Mouse (Mus musculus) embryonic facial prominence, embryonic 14.5 days (tissue): Measurements from ENCODE around the gene Hdac7. TPM values are rescaled to one million over a fixed set of nuclear protein-coding genes. Genes with fewer than 3 reads are reported as not detected.

ENCODE experiments used
- ATAC-seq: fragments of 200-750 bp; cut with Nextera tagmentation; 2 replicates; pipeline ENCODE4 v1.8.0; 2017; ENCODE audit warnings: low read depth, moderate number of reproducible peaks, moderate TSS enrichment
- DNase-seq: peaks from one replicate; pipeline ENCODE4 v3.0.0-alpha.2; 2015; ENCODE audit warnings: low spot score
- H3K27ac ChIP-seq: fragments of 300-500 bp; sonication (generic); replicated peaks from 2 replicates; pipeline ENCODE4 v1.5.1; 2014; ENCODE audit warnings: low read depth, mild to moderate bottlenecking, low read length, moderate library complexity
- H3K27me3 ChIP-seq: fragments of 300-500 bp; sonication (generic); replicated peaks from 2 replicates; pipeline ENCODE4 v1.6.1; 2014; ENCODE audit warnings: low read length; ENCODE audit not compliant: control insufficient read depth, insufficient read depth
- H3K36me3 ChIP-seq: fragments of 300-500 bp; sonication (generic); 2 replicates; pipeline ENCODE4 v1.6.1; 2014; ENCODE audit warnings: low read length, mixed read lengths; ENCODE audit not compliant: control insufficient read depth, insufficient read depth
- H3K4me1 ChIP-seq: fragments of 300-500 bp; sonication (generic); 2 replicates; pipeline ENCODE4 v1.6.1; 2014; ENCODE audit warnings: antibody characterized with exemption, low read length; ENCODE audit not compliant: control insufficient read depth, insufficient read depth
- H3K4me2 ChIP-seq: fragments of 300-500 bp; sonication (generic); 2 replicates; pipeline ENCODE4 v1.6.1; 2014; ENCODE audit warnings: low read depth, mild to moderate bottlenecking, low read length, moderate library complexity, mixed read lengths
- H3K4me3 ChIP-seq: fragments of 300-500 bp; sonication (generic); 2 replicates; pipeline ENCODE4 v1.5.1; 2014; ENCODE audit warnings: low read depth, mild to moderate bottlenecking, low read length
- H3K9ac ChIP-seq: fragments of 300-500 bp; sonication (generic); 2 replicates; pipeline ENCODE4 v1.6.1; 2014; ENCODE audit warnings: low read depth, mild to moderate bottlenecking, low read length, moderate library complexity, mixed read lengths
- H3K9me3 ChIP-seq: fragments of 300-500 bp; sonication (generic); 2 replicates; pipeline ENCODE4 v1.6.1; 2016; ENCODE audit warnings: low read length; ENCODE audit not compliant: control insufficient read depth
- WGBS: fragments of 180-500 bp; shearing (Covaris S2); extraction: QIAGEN DNeasy Blood & Tissue Kit; methylation state at CpG from one replicate; pipeline ENCODE4 v1.1.7; 2014; 5-methylcytosine and 5-hydroxymethylcytosine counted together
- polyA plus RNA-seq: library from polyadenylated mRNA; unstranded; fragments of >200 nt; fragmentation: Nextera tagmentation; extraction: Ambion mirVana; gene quantifications from 2 replicates; pipeline ENCODE4 v1.2.1, GENCODE M21; 2014

The Hdac7 gene
- polyA plus RNA-seq, 1 experiment from 2014 or later: 30.8 TPM

GRCm38 (mm10) chr15:97827401-97827800, 16.9 kb downstream of the Hdac7 start:
- Histone ChIP-seq H3K27ac (no peak overlapping the region), H3K4me2 (no peak overlapping the region), H3K4me1 (peaks cover 66% of the 10 kb centered on the region), H3K27me3 (no peaks in the 10 kb centered on the region), H3K36me3 (no peaks in the 10 kb centered on the region), H3K9me3 (no peaks in the 10 kb centered on the region), H3K9ac (no peak overlapping the region), H3K4me3 (no peak overlapping the region)
- 80% methylated on average over 8 of the region's 8 CpGs for WGBS
- DNase-seq (no peak), ATAC-seq (no peak)

- ATAC-seq (no peak), DNase-seq (no peak)
- H3K36me3 ChIP-seq: no peaks in the 10 kb centered on the region
- no peaks in the 10 kb centered on the region for H3K9me3 ChIP-seq
- H3K9ac ChIP-seq: no peak overlapping the region
- WGBS: 75% methylated on average over 5 of the region's 5 CpGs
- H3K4me3 ChIP-seq: no peak overlapping the region
- H3K27ac ChIP-seq: no peak overlapping the region
- H3K4me1 ChIP-seq: peaks cover 65% of the 10 kb centered on the region
- no peak overlapping the region for H3K4me2 ChIP-seq
- H3K27me3 ChIP-seq: no peaks in the 10 kb centered on the region
Measured at GRCm38 (mm10) chr15:97826588-97827261, 17.6 kb downstream of the Hdac7 start.

DNA sequence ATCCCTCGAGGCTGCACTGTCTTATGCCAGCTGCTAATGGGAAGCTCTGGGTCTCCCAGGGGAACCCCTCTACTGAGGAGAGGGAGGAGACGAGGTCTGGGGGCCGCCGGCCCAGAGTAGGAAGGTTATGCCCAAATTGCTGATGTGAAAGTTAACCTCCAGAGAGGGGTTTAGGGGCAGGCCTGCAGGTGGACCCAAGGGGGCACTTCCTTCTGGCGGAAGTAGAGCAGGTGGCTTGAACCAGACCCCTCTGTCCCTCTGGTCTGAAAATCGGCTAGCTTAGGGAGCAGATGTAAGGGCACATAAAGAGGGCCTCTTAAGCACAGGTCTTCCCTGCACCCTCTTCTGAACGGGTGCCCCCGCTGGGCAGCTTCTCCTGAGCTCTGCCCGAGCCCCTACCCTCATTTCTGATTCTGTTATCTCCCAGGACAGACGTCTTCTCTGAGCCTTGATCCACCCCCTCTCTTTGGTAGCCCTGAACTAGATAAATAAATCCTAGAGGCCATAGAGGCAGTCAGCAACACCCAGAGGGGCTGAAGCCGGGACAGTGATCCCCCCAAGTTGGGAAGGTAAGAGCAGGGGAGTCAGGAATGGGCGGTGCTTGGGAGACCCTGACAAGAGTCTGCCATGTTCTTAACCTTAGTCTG, 18.2 kb downstream of the Hdac7 start:
- no peak for ATAC-seq
- H3K4me1 ChIP-seq: peaks cover 72% of the 10 kb centered on the region
- H3K9me3 ChIP-seq: no peaks in the 10 kb centered on the region
- H3K4me2 ChIP-seq: peak overlapping the region; percentile 55
- DNase-seq: no peak
- peak overlapping the region; percentile 29; the same call in 1 of the 2 replicates for H3K4me3 ChIP-seq
- H3K9ac ChIP-seq: peak overlapping the region; percentile 47; the same call in 1 of the 2 replicates
- H3K27me3 ChIP-seq: no peaks in the 10 kb centered on the region
- peak overlapping the region; percentile 83 for H3K27ac ChIP-seq
- H3K36me3 ChIP-seq: 0 out of 2 replicates have a peak, but pooled peaks cover 1% of the 10 kb centered on the region
- 47% methylated on average over 12 of the region's 12 CpGs for WGBS

DNA sequence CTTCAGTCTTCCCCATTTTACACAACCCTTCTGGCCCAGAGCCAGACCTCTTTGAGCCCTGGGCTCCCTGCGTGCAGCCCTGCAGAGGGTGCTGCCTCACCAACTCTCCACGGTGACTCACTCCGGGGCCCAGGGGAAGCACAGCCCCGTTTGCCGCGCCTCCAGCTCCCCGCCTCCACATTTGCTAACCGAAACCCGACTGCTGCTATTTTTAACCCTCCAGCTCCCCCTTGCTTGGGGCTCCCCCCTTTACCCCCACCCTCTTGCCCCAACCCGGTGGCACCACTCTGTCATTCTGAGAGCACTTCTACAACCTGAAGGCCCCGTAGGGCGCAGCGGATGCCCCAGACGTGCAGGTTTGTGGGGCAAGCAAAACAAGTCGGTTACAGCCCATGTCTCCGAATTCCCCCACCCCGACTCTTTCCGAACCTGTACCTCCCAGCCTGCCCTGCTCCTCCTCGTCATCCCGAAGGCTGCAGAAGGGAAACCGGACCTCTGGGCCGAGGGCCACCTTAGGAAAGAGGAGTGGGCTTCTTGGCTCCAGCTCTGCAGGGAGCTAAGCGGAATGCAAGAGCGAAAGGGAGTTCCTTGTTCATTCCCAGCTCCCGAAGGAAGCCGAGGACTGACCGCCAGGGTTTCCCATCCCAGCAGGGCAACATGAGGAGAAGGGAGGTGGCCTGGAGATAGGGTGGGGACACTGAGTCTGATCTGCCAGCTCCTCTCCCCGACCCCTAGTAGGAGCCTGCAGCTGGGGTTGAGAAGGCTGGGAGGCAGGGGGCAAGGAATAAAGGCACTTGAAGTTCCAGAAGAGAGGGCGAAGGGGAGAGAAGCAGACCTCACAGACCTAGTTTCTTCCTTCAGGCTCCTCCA, 19.0 kb downstream of the Hdac7 start:
- peak overlapping the region; percentile 55 for H3K4me2 ChIP-seq
- DNase-seq (peak; percentile 93), ATAC-seq (peak; percentile 85)
- peak overlapping the region; percentile 47 for H3K9ac ChIP-seq
- peak overlapping the region; percentile 83 for H3K27ac ChIP-seq
- 7% methylated on average over 29 of the region's 29 CpGs for WGBS
- H3K27me3 ChIP-seq: no peaks in the 10 kb centered on the region
- H3K4me3 ChIP-seq: peak overlapping the region; percentile 29
- H3K9me3 ChIP-seq: no peaks in the 10 kb centered on the region
- H3K36me3 ChIP-seq: peaks cover 9% of the 10 kb centered on the region; the same call in 1 of the 2 replicates
- H3K4me1 ChIP-seq: peaks cover 76% of the 10 kb centered on the region

DNA sequence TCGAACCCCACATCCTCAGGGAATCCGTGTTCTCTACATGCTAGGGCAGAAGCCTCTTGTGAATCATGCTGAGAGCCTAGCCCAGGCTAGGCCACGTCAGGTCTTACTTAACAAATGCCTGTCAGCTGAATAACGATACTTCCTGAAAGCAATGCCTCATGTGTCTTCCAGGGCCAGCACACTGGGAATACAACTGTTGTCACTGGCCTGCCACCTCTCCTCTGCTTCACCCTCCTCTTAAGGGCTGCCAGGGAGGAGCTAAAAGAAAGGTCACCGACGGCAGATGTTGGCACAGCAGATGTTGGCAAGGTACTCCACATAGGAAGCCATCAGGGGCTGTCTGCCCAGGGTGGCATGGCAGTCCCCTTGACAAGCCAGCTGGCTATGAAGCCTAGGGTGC, 20.3 kb downstream of the Hdac7 start:
- DNase-seq (no peak), ATAC-seq (no peak)
- Histone ChIP-seq H3K4me2 (no peak overlapping the region), H3K9ac (no peak overlapping the region), H3K27ac (no peak overlapping the region), H3K27me3 (no peaks in the 10 kb centered on the region), H3K4me1 (peaks cover 64% of the 10 kb centered on the region), H3K4me3 (no peak overlapping the region), H3K9me3 (no peaks in the 10 kb centered on the region), H3K36me3 (peaks cover 9% of the 10 kb centered on the region; the same call in 1 of the 2 replicates)
- 77% methylated on average over 6 of the region's 6 CpGs for WGBS

- WGBS: 80% methylated on average over 12 of the region's 12 CpGs
- no peak overlapping the region for H3K27ac ChIP-seq
- no peak overlapping the region for H3K4me3 ChIP-seq
- no peaks in the 10 kb centered on the region for H3K9me3 ChIP-seq
- no peak overlapping the region for H3K4me2 ChIP-seq
- no peaks in the 10 kb centered on the region for H3K27me3 ChIP-seq
- no peak for DNase-seq
- no peak overlapping the region for H3K9ac ChIP-seq
- peaks cover 9% of the 10 kb centered on the region; the same call in 1 of the 2 replicates for H3K36me3 ChIP-seq
- H3K4me1 ChIP-seq: peaks cover 58% of the 10 kb centered on the region
- ATAC-seq: no peak
Measured at GRCm38 (mm10) chr15:97823479-97823878, 20.8 kb downstream of the Hdac7 start.

GRCm38 (mm10) chr15:97822545-97823228, 21.6 kb downstream of the Hdac7 start:
- Histone ChIP-seq H3K36me3 (peaks cover 9% of the 10 kb centered on the region; the same call in 1 of the 2 replicates), H3K9me3 (no peaks in the 10 kb centered on the region), H3K4me3 (no peak overlapping the region), H3K9ac (no peak overlapping the region), H3K4me2 (no peak overlapping the region), H3K27me3 (no peaks in the 10 kb centered on the region), H3K27ac (no peak overlapping the region), H3K4me1 (peaks cover 52% of the 10 kb centered on the region)
- ATAC-seq: no peak
- 40% methylated on average over 10 of the region's 12 CpGs for WGBS
- DNase-seq: peak; percentile 31

- H3K4me3 ChIP-seq: no peak overlapping the region
- no peak overlapping the region for H3K9ac ChIP-seq
- WGBS: 51% methylated on average over 6 of the region's 6 CpGs
- H3K27me3 ChIP-seq: no peaks in the 10 kb centered on the region
- ATAC-seq (no peak), DNase-seq (no peak)
- H3K27ac ChIP-seq: peak overlapping the region; percentile 41; the same call in 1 of the 2 replicates
- H3K4me1 ChIP-seq: peaks cover 52% of the 10 kb centered on the region
- H3K9me3 ChIP-seq: no peaks in the 10 kb centered on the region
- H3K36me3 ChIP-seq: peaks cover 9% of the 10 kb centered on the region; the same call in 1 of the 2 replicates
- H3K4me2 ChIP-seq: no peak overlapping the region
Measured at GRCm38 (mm10) chr15:97821983-97822363, 22.3 kb downstream of the Hdac7 start.
